Comparison of ENCODE assay signal across 8 mouse cellular contexts in genomic region chr4:149136116-149136850, GRCm38 (mm10). TPM values are rescaled to one million over a fixed set of nuclear protein-coding genes. Genes with fewer than 3 reads are reported as not detected.
DNase-seq lines count a peak whose midpoint lies in the region; ATAC-seq and TF ChIP-seq lines count a peak whose summit lies in the region.

No protein-coding gene starts in this region.

- peaks cover 12% of the 10 kb centered on the region for H3K36me3 ChIP-seq in heart, embryonic 12.5 days
- H3K36me3 ChIP-seq in ES-E14 (ENCODE audit: control insufficient read depth, insufficient read depth, low read length, poor library complexity, severe bottlenecking): peaks cover 8% of the 10 kb centered on the region
- H3K36me3 ChIP-seq in forebrain, postnatal 0 days (ENCODE audit: insufficient read depth): no peaks in the 10 kb centered on the region
- no peaks in the 10 kb centered on the region for H3K36me3 ChIP-seq in macrophage (ENCODE audit: inconsistent target)

- 70% methylated on average over 18 of the region's 18 CpGs for WGBS in heart, embryonic 12.5 days
- WGBS in forebrain, postnatal 0 days: 53% methylated on average over 18 of the region's 18 CpGs
- WGBS in macrophage (ENCODE audit: missing documents): 83% methylated on average over 18 of the region's 18 CpGs

- peak overlapping the region; percentile 89 for H3K4me2 ChIP-seq in heart, embryonic 12.5 days
- peak overlapping the region; percentile 57 for H3K4me2 ChIP-seq in forebrain, postnatal 0 days (ENCODE audit: low read depth)

- peak overlapping the region; percentile 76 for H3K4me3 ChIP-seq in heart, embryonic 12.5 days
- H3K4me3 ChIP-seq in ES-E14 (ENCODE audit: insufficient read depth in 1 of 2, low read depth in 1 of 2, low read length in 2 of 2, poor library complexity in 1 of 2, severe bottlenecking in 1 of 2): peak overlapping the region; percentile 74 to 92
- H3K4me3 ChIP-seq in forebrain, postnatal 0 days (ENCODE audit: low read depth, low read length): peak overlapping the region; percentile 60
- H3K4me3 ChIP-seq in macrophage (ENCODE audit: inconsistent target): peak overlapping the region; percentile 68

- no peak for TF ChIP-seq CTCF in forebrain, postnatal 0 days (IDR thresholded peaks at IDR 0.05; ENCODE audit: low read depth)

- H3K27ac ChIP-seq in heart, embryonic 12.5 days (ENCODE audit: poor library complexity, severe bottlenecking): no peak overlapping the region
- H3K27ac ChIP-seq in ES-E14 (ENCODE audit: insufficient read depth, low read depth, low read length, poor library complexity, severe bottlenecking) (no peak overlapping the region), macrophage (no peak overlapping the region)
- no peak overlapping the region for H3K27ac ChIP-seq in forebrain, postnatal 0 days (ENCODE audit: low read depth, low read length)

- no peaks in the 10 kb centered on the region for H3K27me3 ChIP-seq in heart, embryonic 12.5 days (replicated peaks)
- H3K27me3 ChIP-seq in forebrain, postnatal 0 days (ENCODE audit: insufficient read depth, low read length): no peaks in the 10 kb centered on the region

- no peak for DNase-seq in heart, adult 8-10 months (ENCODE audit: low spot score)
- no peak for DNase-seq in ES-E14 (ENCODE audit: low read depth, low spot score)
- DNase-seq in forebrain, postnatal 0 days: no peak
- DNase-seq in T-cell, adult 2 months (ENCODE audit: low spot score): no peak
- no peak for DNase-seq in spleen, postnatal 14 days (ENCODE audit: low spot score in 2 of 2)
- DNase-seq in left cerebral cortex, postnatal 36 days (ENCODE audit: low spot score in 2 of 2): no peak

- no peak for ATAC-seq in heart, embryonic 12.5 days (ENCODE audit: insufficient number of reproducible peaks, low FRiP score)
- no peak; the same call in 1 of the 2 replicates for ATAC-seq in forebrain, postnatal 0 days

- H3K9ac ChIP-seq in heart, embryonic 12.5 days: peak overlapping the region; percentile 83
- peak overlapping the region; percentile 92 for H3K9ac ChIP-seq in ES-E14 (ENCODE audit: insufficient read depth, low read depth, low read length, poor library complexity, severe bottlenecking)
- peak overlapping the region; percentile 10; the same call in 1 of the 2 replicates for H3K9ac ChIP-seq in forebrain, postnatal 0 days

- no peaks in the 10 kb centered on the region for H3K79me2 ChIP-seq in macrophage (ENCODE audit: inconsistent target)

- H3K9me3 ChIP-seq in heart, embryonic 12.5 days (replicated peaks): no peaks in the 10 kb centered on the region
- H3K9me3 ChIP-seq in ES-E14 (ENCODE audit: control insufficient read depth, insufficient read depth, low read depth, low read length): no peaks in the 10 kb centered on the region
- no peaks in the 10 kb centered on the region for H3K9me3 ChIP-seq in forebrain, postnatal 0 days (ENCODE audit: low read length)

- intact Hi-C loops in left cerebral cortex, postnatal 36 days (cut with DNase I): no loop called here

- in situ Hi-C loops in ES-E14 (cut with MboI; ENCODE audit: low sequenced_read_pairs in 2 of 2, unreplicated experiment in 2 of 2): no loop called here

- H3K4me1 ChIP-seq in heart, embryonic 12.5 days (replicated peaks): peaks cover 9% of the 10 kb centered on the region; the same call in 1 of the 2 replicates
- peaks cover 2 to 10% of the 10 kb centered on the region in 2 experiments; a peak in 2 of 4 replicates for H3K4me1 ChIP-seq in ES-E14 (ENCODE audit: control insufficient read depth in 2 of 2, insufficient read depth in 2 of 2, low read length in 2 of 2, poor library complexity in 1 of 2)
- H3K4me1 ChIP-seq in forebrain, postnatal 0 days (ENCODE audit: insufficient read depth): peaks cover 5% of the 10 kb centered on the region; the same call in 1 of the 2 replicates

TF ChIP-seq in ES-E14, 5 proteins besides CTCF, POLR2A, EP300 and RAD21:
- TF ChIP-seq ZNF384 (IDR thresholded peaks at IDR 0.05; ENCODE audit: low read depth, low read length) (no peak), ZC3H11A (IDR thresholded peaks at IDR 0.05; ENCODE audit: borderline replicate concordance, low read depth, low read length) (no peak), CHD2 (IDR thresholded peaks at IDR 0.05; ENCODE audit: low read depth, low read length) (no peak), HCFC1 (IDR thresholded peaks at IDR 0.05; ENCODE audit: borderline replicate concordance, insufficient read depth, low read length) (no peak), MAFK (IDR thresholded peaks at IDR 0.05; ENCODE audit: insufficient read depth, low read depth, low read length) (no peak)

RNA-seq across cellular contexts. Expression of gene Cenps, which starts 1.1 kb away (rescaled TPM):
- polyA plus RNA-seq in heart, embryonic 12.5 days (2016; fragmentation: Nextera tagmentation; extraction: Ambion mirVana): 26.9 and 27.9 TPM in 2 replicates
- 10 to 100 TPM in 2 of 4 experiments, 1 to 10 TPM in 2; 6.5 to 10.8 (median 9.4) TPM for total RNA-seq in heart, adult 8-10 months (2022)
- total RNA-seq in ES-E14 (2012; rRNA removed): 15.2 and 15.9 TPM in 2 replicates
- 6.5 and 8.2 TPM in 2 replicates for total RNA-seq in forebrain, postnatal 0 days (2014; rRNA removed)
- 15.9 and 22.5 TPM in 2 replicates for polyA plus RNA-seq in forebrain, postnatal 0 days (2015; fragmentation: Nextera tagmentation; extraction: Ambion mirVana)
- total RNA-seq in macrophage (2018; cell fraction: chromatin; rRNA removed): 1 to 10 TPM in 11 of 26 experiments, under 1 TPM in 1, not detected in 14; 0.85 to 5.5 (median 2.6) TPM
- 1 to 10 TPM in 19 of 26 experiments, under 1 TPM in 7; 0.58 to 2.8 (median 1.4) TPM for total RNA-seq in macrophage (2018; cell fraction: cytosol; rRNA removed)
- 1 to 10 TPM in 6 of 26 experiments, under 1 TPM in 5, not detected in 15; 0.47 to 9.3 (median 1.0) TPM for total RNA-seq in macrophage (2018; cell fraction: nucleus; rRNA removed)
- 1.6 to 10.9 TPM (median 3.6 TPM) in 3 replicates for polyA plus RNA-seq in macrophage (2018)
- 10 to 100 TPM; 20.0 to 24.3 TPM for total RNA-seq in left cerebral cortex, postnatal 36 days (2021)

RNA-seq across cellular contexts. Expression of gene Cort, which starts 9.7 kb away (rescaled TPM):
- not detected in 2 replicates for polyA plus RNA-seq in heart, embryonic 12.5 days (2016; fragmentation: Nextera tagmentation; extraction: Ambion mirVana)
- 1 to 10 TPM in 1 of 4 experiments, under 1 TPM in 2, not detected in 1; 0.41 to 1.1 (median 0.84) TPM for total RNA-seq in heart, adult 8-10 months (2022)
- total RNA-seq in ES-E14 (2012; rRNA removed): 1.7 and 1.9 TPM in 2 replicates
- total RNA-seq in forebrain, postnatal 0 days (2014; rRNA removed): 4.5 and 7.5 TPM in 2 replicates
- polyA plus RNA-seq in forebrain, postnatal 0 days (2015; fragmentation: Nextera tagmentation; extraction: Ambion mirVana): 7.8 and 10.9 TPM in 2 replicates
- 1 to 10 TPM in 1 of 26 experiments, not detected in 25; 1.1 TPM for total RNA-seq in macrophage (2018; cell fraction: chromatin; rRNA removed)
- not detected for total RNA-seq in macrophage (2018; cell fraction: cytosol; rRNA removed)
- 1 to 10 TPM in 1 of 26 experiments, not detected in 25; 1.3 TPM for total RNA-seq in macrophage (2018; cell fraction: nucleus; rRNA removed)
- not detected in 3 replicates for polyA plus RNA-seq in macrophage (2018)
- total RNA-seq in left cerebral cortex, postnatal 36 days (2021): 10 to 100 TPM; 12.1 to 14.8 TPM

RNA-seq across cellular contexts. Expression of gene Pgd, which starts 30.3 kb away (rescaled TPM):
- polyA plus RNA-seq in heart, embryonic 12.5 days (2016; fragmentation: Nextera tagmentation; extraction: Ambion mirVana): 90.0 and 91.1 TPM in 2 replicates
- total RNA-seq in heart, adult 8-10 months (2022): 10 to 100 TPM; 37.5 to 47.2 (median 42.3) TPM
- 62.7 and 63.7 TPM in 2 replicates for total RNA-seq in ES-E14 (2012; rRNA removed)
- 24.1 and 24.8 TPM in 2 replicates for total RNA-seq in forebrain, postnatal 0 days (2014; rRNA removed)
- polyA plus RNA-seq in forebrain, postnatal 0 days (2015; fragmentation: Nextera tagmentation; extraction: Ambion mirVana): 79.8 and 86.0 TPM in 2 replicates
- 100 to 1,000 TPM; 106 to 393 (median 257) TPM for total RNA-seq in macrophage (2018; cell fraction: chromatin; rRNA removed)
- total RNA-seq in macrophage (2018; cell fraction: cytosol; rRNA removed): 100 to 1,000 TPM; 144 to 253 (median 208) TPM
- total RNA-seq in macrophage (2018; cell fraction: nucleus; rRNA removed): 100 to 1,000 TPM; 116 to 388 (median 186) TPM
- polyA plus RNA-seq in macrophage (2018): 322 to 419 TPM (median 328 TPM) in 3 replicates
- 10 to 100 TPM; 35.2 to 36.5 TPM for total RNA-seq in left cerebral cortex, postnatal 36 days (2021)

RNA-seq across cellular contexts. Expression of gene Dffa, which starts 32.3 kb away (rescaled TPM):
- polyA plus RNA-seq in heart, embryonic 12.5 days (2016; fragmentation: Nextera tagmentation; extraction: Ambion mirVana): 37.8 and 39.9 TPM in 2 replicates
- 10 to 100 TPM; 41.3 to 52.2 (median 46.7) TPM for total RNA-seq in heart, adult 8-10 months (2022)
- 10.3 and 15.2 TPM in 2 replicates for total RNA-seq in ES-E14 (2012; rRNA removed)
- 18.0 and 20.2 TPM in 2 replicates for total RNA-seq in forebrain, postnatal 0 days (2014; rRNA removed)
- 22.3 and 24.3 TPM in 2 replicates for polyA plus RNA-seq in forebrain, postnatal 0 days (2015; fragmentation: Nextera tagmentation; extraction: Ambion mirVana)
- 10 to 100 TPM in 15 of 26 experiments, 1 to 10 TPM in 11; 3.8 to 24.3 (median 12.2) TPM for total RNA-seq in macrophage (2018; cell fraction: chromatin; rRNA removed)
- 10 to 100 TPM; 15.4 to 26.7 (median 20.1) TPM for total RNA-seq in macrophage (2018; cell fraction: cytosol; rRNA removed)
- 10 to 100 TPM in 19 of 26 experiments, 1 to 10 TPM in 7; 4.5 to 25.9 (median 14.1) TPM for total RNA-seq in macrophage (2018; cell fraction: nucleus; rRNA removed)
- polyA plus RNA-seq in macrophage (2018): 13.1 to 22.2 TPM (median 19.3 TPM) in 3 replicates
- 10 to 100 TPM; 52.3 to 62.9 TPM for total RNA-seq in left cerebral cortex, postnatal 36 days (2021)

RNA-seq across cellular contexts. Expression of gene Pex14, which starts 36.6 kb away (rescaled TPM):
- polyA plus RNA-seq in heart, embryonic 12.5 days (2016; fragmentation: Nextera tagmentation; extraction: Ambion mirVana): 44.1 and 44.3 TPM in 2 replicates
- 10 to 100 TPM; 22.9 to 27.2 (median 24.1) TPM for total RNA-seq in heart, adult 8-10 months (2022)
- total RNA-seq in ES-E14 (2012; rRNA removed): 80.3 and 126 TPM in 2 replicates
- 61.3 and 66.5 TPM in 2 replicates for total RNA-seq in forebrain, postnatal 0 days (2014; rRNA removed)
- 64.8 and 66.6 TPM in 2 replicates for polyA plus RNA-seq in forebrain, postnatal 0 days (2015; fragmentation: Nextera tagmentation; extraction: Ambion mirVana)
- total RNA-seq in macrophage (2018; cell fraction: chromatin; rRNA removed): 10 to 100 TPM in 24 of 26 experiments, 1 to 10 TPM in 2; 7.7 to 49.9 (median 40.5) TPM
- 10 to 100 TPM; 22.5 to 35.7 (median 30.5) TPM for total RNA-seq in macrophage (2018; cell fraction: cytosol; rRNA removed)
- total RNA-seq in macrophage (2018; cell fraction: nucleus; rRNA removed): 10 to 100 TPM; 13.7 to 39.1 (median 29.2) TPM
- polyA plus RNA-seq in macrophage (2018): 21.4 to 30.8 TPM (median 22.4 TPM) in 3 replicates
- 10 to 100 TPM; 48.4 to 57.5 TPM for total RNA-seq in left cerebral cortex, postnatal 36 days (2021)

Comparison
In these comparisons a context has a peak if more than half of its experiments do, and no peak if none do; other contexts are left out.
1. H3K9ac ChIP-seq: peak in every context shown above with its lines; median percentile 92 in ES-E14; 83 in heart, embryonic 12.5 days; 10 in forebrain, postnatal 0 days.